Mouse (Mus musculus) MEL (cell line): ENCODE data around the gene Slc2a3. TPM values are rescaled to one million over a fixed set of nuclear protein-coding genes. Genes with fewer than 3 reads are reported as not detected.
"Not testable (repeated sequence)": the region's sequence is repeated elsewhere in the genome, so short reads cannot be mapped to it uniquely, and the experiment has no call there.

Source experiments
- DNase-seq: peaks from one replicate; pipeline ENCODE4 v3.0.0; 2011; ENCODE audit warnings: low read depth, low spot score
- H3K27ac ChIP-seq: 2 replicates; pipeline ENCODE4 v1.5.1; 2012; ENCODE audit warnings: low read depth, mild to moderate bottlenecking, control low read depth, low read length, moderate library complexity; ENCODE audit not compliant: control insufficient read depth
- H3K27me3 ChIP-seq, 2 experiments: fragments of 150-350 bp in 1 of 2; sonication (generic) in 1 of 2; 2 replicates each; pipeline ENCODE4 v1.6.1; 2012; ENCODE audit warnings: low read length in 2 of 2, mild to moderate bottlenecking in 2 of 2, improper control_type of control experiment in 1 of 2, moderate library complexity in 1 of 2; ENCODE audit not compliant: insufficient read depth in 2 of 2, control insufficient read depth in 1 of 2
- H3K36me3 ChIP-seq, 2 experiments: 2 replicates each; pipeline ENCODE4 v1.6.1; 2012 to 2014; ENCODE audit warnings: low read length in 2 of 2, improper control_type of control experiment in 1 of 2, inconsistent platforms in 1 of 2, mild to moderate bottlenecking in 1 of 2; ENCODE audit not compliant: insufficient read depth in 2 of 2, control insufficient read depth in 1 of 2
- H3K4me1 ChIP-seq, 2 experiments: fragments of 150-350 bp in 1 of 2; sonication (generic) in 1 of 2; 2 replicates each; pipeline ENCODE4 v1.6.1; 2012; ENCODE audit warnings: low read length in 2 of 2, improper control_type of control experiment in 1 of 2, mild to moderate bottlenecking in 1 of 2; ENCODE audit not compliant: insufficient read depth in 2 of 2, control insufficient read depth in 1 of 2
- H3K4me3 ChIP-seq, 2 experiments: fragments of 150-350 bp in 1 of 2; sonication (generic) in 1 of 2; 2 replicates each; pipeline ENCODE4 v1.5.1; 2012; ENCODE audit warnings: low read depth in 2 of 2, low read length in 2 of 2, mild to moderate bottlenecking in 2 of 2, moderate library complexity in 2 of 2, control low read depth in 1 of 2, improper control_type of control experiment in 1 of 2; ENCODE audit not compliant: control insufficient read depth in 1 of 2, insufficient read depth in 1 of 2
- H3K79me2 ChIP-seq: 2 replicates; pipeline ENCODE4 v1.6.1; 2012; ENCODE audit warnings: mild to moderate bottlenecking, low read length, moderate library complexity; ENCODE audit not compliant: control insufficient read depth, poor library complexity, insufficient read depth
- H3K9ac ChIP-seq: 2 replicates; pipeline ENCODE4 v1.6.1; 2012; ENCODE audit warnings: low read depth, mild to moderate bottlenecking, control low read depth, low read length, moderate library complexity; ENCODE audit not compliant: control insufficient read depth, poor library complexity, severe bottlenecking
- H3K9me3 ChIP-seq: fragments of 150-350 bp; sonication (generic); replicated peaks from 2 replicates; pipeline ENCODE4 v1.6.1; 2012; ENCODE audit warnings: mild to moderate bottlenecking, low read length, improper control_type of control experiment, moderate library complexity; ENCODE audit not compliant: insufficient read depth
- CHD1 ChIP-seq: IDR thresholded peaks from 2 replicates; pipeline ENCODE4 v1.6.1; 2012; ENCODE audit warnings: low read depth, mild to moderate bottlenecking, inconsistent platforms, low read length, improper control_type of control experiment
- EP300 ChIP-seq, 2 experiments: IDR thresholded peaks; 2 replicates each; pipeline ENCODE4 v1.6.1; 2011; ENCODE audit warnings: improper control_type of control experiment in 2 of 2, low read length in 2 of 2, low read depth in 1 of 2, mild to moderate bottlenecking in 1 of 2
- ETS1 ChIP-seq: IDR thresholded peaks from 2 replicates; pipeline ENCODE4 v1.6.1; 2012; ENCODE audit warnings: low read depth, mild to moderate bottlenecking, inconsistent platforms, low read length, improper control_type of control experiment, moderate library complexity
- GABPA ChIP-seq: IDR thresholded peaks from 2 replicates; pipeline ENCODE4 v1.6.1; 2012; ENCODE audit warnings: low read depth, mild to moderate bottlenecking, inconsistent platforms, low read length, improper control_type of control experiment, moderate library complexity
- GATA1 ChIP-seq: IDR thresholded peaks from 2 replicates; pipeline ENCODE4 v1.6.1; 2011; ENCODE audit warnings: low read depth, low read length, improper control_type of control experiment
- HCFC1 ChIP-seq: IDR thresholded peaks from 2 replicates; pipeline ENCODE4 v1.6.1; 2012; ENCODE audit warnings: low read depth, mild to moderate bottlenecking, inconsistent platforms, low read length, improper control_type of control experiment, moderate library complexity
- MAZ ChIP-seq: IDR thresholded peaks from 2 replicates; pipeline ENCODE4 v1.6.1; 2012; ENCODE audit warnings: low read depth, mild to moderate bottlenecking, inconsistent platforms, low read length, improper control_type of control experiment
- MXI1 ChIP-seq: IDR thresholded peaks from 2 replicates; pipeline ENCODE4 v1.6.1; 2011; ENCODE audit warnings: mild to moderate bottlenecking, low read depth, low read length, improper control_type of control experiment
- MYB ChIP-seq: IDR thresholded peaks from 2 replicates; pipeline ENCODE4 v1.6.1; 2011; ENCODE audit warnings: mild to moderate bottlenecking, low read depth, low read length, improper control_type of control experiment
- MYC ChIP-seq: IDR thresholded peaks from 2 replicates; pipeline ENCODE4 v1.6.1; 2011; ENCODE audit warnings: low read depth, mild to moderate bottlenecking, low read length, improper control_type of control experiment, moderate library complexity
- NRF1 ChIP-seq: IDR thresholded peaks from 2 replicates; pipeline ENCODE4 v1.6.1; 2014; ENCODE audit warnings: low read depth, mild to moderate bottlenecking, inconsistent platforms, low read length, improper control_type of control experiment, moderate library complexity; ENCODE audit not compliant: poor library complexity, insufficient read depth, severe bottlenecking
- POLR2A ChIP-seq, 2 experiments: IDR thresholded peaks; 2 replicates each; pipeline ENCODE4 v1.6.1; 2011 to 2012; ENCODE audit warnings: low read length in 2 of 2, mild to moderate bottlenecking in 2 of 2, control low read depth in 1 of 2, improper control_type of control experiment in 1 of 2, low read depth in 1 of 2, moderate library complexity in 1 of 2; ENCODE audit not compliant: control insufficient read depth in 1 of 2, insufficient read depth in 1 of 2, poor library complexity in 1 of 2
- POLR2AphosphoS2 ChIP-seq: IDR thresholded peaks from 2 replicates; pipeline ENCODE4 v1.6.1; 2011; ENCODE audit warnings: low read length, improper control_type of control experiment
- SIN3A ChIP-seq: IDR thresholded peaks from 2 replicates; pipeline ENCODE4 v1.6.1; 2012; ENCODE audit warnings: low read length, improper control_type of control experiment, inconsistent platforms
- TBP ChIP-seq: IDR thresholded peaks from 2 replicates; pipeline ENCODE4 v1.8.0; 2011; ENCODE audit warnings: low read depth, low read length, improper control_type of control experiment
- TCF12 ChIP-seq: IDR thresholded peaks from 2 replicates; pipeline ENCODE4 v1.6.1; 2014; ENCODE audit warnings: low read depth, mild to moderate bottlenecking, inconsistent platforms, low read length, improper control_type of control experiment, moderate library complexity
- UBTF ChIP-seq: IDR thresholded peaks from 2 replicates; pipeline ENCODE4 v1.6.1; 2012; ENCODE audit warnings: low read depth, mild to moderate bottlenecking, inconsistent platforms, low read length, improper control_type of control experiment, moderate library complexity, borderline replicate concordance; ENCODE audit not compliant: insufficient read depth
- USF2 ChIP-seq, 2 experiments: IDR thresholded peaks; 2 replicates each; pipeline ENCODE4 v1.6.1; 2011 to 2012; ENCODE audit warnings: improper control_type of control experiment in 2 of 2, low read length in 2 of 2, borderline replicate concordance in 1 of 2, inconsistent platforms in 1 of 2, low read depth in 1 of 2, mild to moderate bottlenecking in 1 of 2; ENCODE audit not compliant: insufficient read depth in 1 of 2
- ZNF384 ChIP-seq: IDR thresholded peaks from 2 replicates; pipeline ENCODE4 v1.6.1; 2012; ENCODE audit warnings: low read depth, mild to moderate bottlenecking, inconsistent platforms, low read length, improper control_type of control experiment
- polyA plus RNA-seq, 2 experiments: library from polyadenylated mRNA; stranded (reverse) in 1 of 2; unstranded in 1 of 2; fragments of >175 nt in 1 of 2; fragments of >200 nt in 1 of 2; gene quantifications; 2 replicates each; pipeline versions ENCODE4 v1.2.1 to v1.2.4; 2012; ENCODE audit warnings: low replicate concordance in 2 of 2, low read depth in 1 of 2; ENCODE audit not compliant: insufficient read length in 2 of 2, insufficient read depth in 1 of 2, missing spikeins in 1 of 2
- total RNA-seq: library from RNA; depleted of rRNA; stranded (reverse); fragments of 300-350 nt; gene quantifications from 2 replicates; pipeline ENCODE4 v1.2.3, GENCODE M21; 2012

Gene Slc2a3
- total and polyA plus RNA-seq, 3 experiments = 78.4 to 93.4 TPM; not detected in 1

DNA sequence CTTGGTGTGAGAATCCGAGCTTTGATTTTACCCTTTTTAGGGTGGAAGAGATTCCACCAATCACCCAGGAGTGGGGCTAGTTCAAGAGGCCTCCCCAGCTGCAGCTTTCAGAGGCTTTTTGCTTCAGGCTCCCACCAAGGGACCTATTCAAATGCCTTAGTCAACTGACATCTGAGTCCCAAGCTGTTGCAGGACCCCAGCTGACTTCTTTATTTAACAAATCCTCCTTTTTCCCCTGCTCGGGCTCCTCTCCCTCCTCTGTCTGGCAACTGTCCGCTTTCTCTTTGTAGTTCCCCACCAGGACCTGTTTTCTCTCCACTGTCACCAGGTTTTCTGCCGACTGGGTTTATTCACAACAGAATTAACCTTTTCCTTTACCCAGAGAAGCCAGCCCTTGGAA lies 85.6 kb downstream of the Slc2a3 start:
- H3K79me2 ChIP-seq = no peaks in the 10 kb centered on the region
- no peak for DNase-seq
- H3K9me3 ChIP-seq = no peaks in the 10 kb centered on the region
- H3K27ac ChIP-seq = no peak overlapping the region
- no peak overlapping the region for H3K9ac ChIP-seq
- no peak overlapping the region for H3K4me3 ChIP-seq
- no peaks in the 10 kb centered on the region; a peak in 1 of 4 replicates for H3K36me3 ChIP-seq
- TF ChIP-seq EP300 (IDR thresholded peaks at IDR 0.05; ENCODE audit: low read depth in 1 of 2, low read length in 2 of 2) = no peak
- no peak for TF ChIP-seq MYC
- no peak for TF ChIP-seq GATA1
- no peak for TF ChIP-seq MYB
- no peak for TF ChIP-seq TCF12
- no peak for TF ChIP-seq POLR2A (IDR thresholded peaks at IDR 0.05; ENCODE audit: control insufficient read depth in 1 of 2, insufficient read depth in 1 of 2, low read depth in 1 of 2, low read length in 2 of 2, poor library complexity in 1 of 2)
- TF ChIP-seq NRF1 = no peak
- TF ChIP-seq GABPA = no peak
- TF ChIP-seq MXI1 = no peak
- TF ChIP-seq UBTF = no peak
- TF ChIP-seq CHD1 = no peak
- TF ChIP-seq HCFC1 = no peak
- TF ChIP-seq ZNF384 = no peak
- no peak for TF ChIP-seq TBP
- TF ChIP-seq POLR2AphosphoS2 = no peak
- no peak for TF ChIP-seq SIN3A
- TF ChIP-seq ETS1 = no peak
- TF ChIP-seq MAZ = no peak
- no peaks in the 10 kb centered on the region for H3K27me3 ChIP-seq
- peaks cover 0 to 3% of the 10 kb centered on the region in 2 experiments; a peak in 1 of 4 replicates for H3K4me1 ChIP-seq

DNA sequence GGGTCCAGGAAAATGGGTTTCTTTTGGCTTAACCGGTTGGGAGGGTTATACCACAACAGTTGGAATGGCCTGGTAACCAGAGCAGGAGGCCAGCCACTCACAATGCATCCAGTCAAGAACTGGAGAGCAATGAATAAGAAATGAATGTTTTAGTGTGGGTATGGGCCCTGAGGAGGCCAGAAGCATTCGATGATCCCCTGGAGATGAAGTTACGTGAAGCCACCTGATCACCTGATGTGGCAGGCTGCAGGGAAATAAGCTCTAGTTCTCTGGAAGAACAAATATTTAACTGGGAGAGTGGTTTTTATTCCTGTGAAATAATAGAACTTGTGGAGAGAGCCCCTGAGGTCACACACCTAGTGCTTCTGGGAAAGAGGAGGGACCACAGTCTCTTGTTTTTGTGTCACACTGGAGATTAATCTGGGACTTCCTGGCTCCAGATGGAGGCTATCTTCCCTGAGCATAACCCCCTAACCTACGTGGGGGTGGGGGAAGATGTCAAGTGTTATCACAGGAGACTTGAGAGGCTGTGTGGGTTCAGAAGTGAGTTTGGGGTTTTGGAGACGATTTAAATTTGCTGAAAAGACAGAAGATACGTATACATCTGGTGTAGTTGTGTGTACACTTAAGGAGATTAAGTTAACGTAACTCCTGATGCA lies 86.6 kb downstream of the Slc2a3 start:
- H3K4me1 ChIP-seq = peaks cover 0 to 3% of the 10 kb centered on the region in 2 experiments; a peak in 1 of 4 replicates
- H3K27me3 ChIP-seq = no peaks in the 10 kb centered on the region
- no peaks in the 10 kb centered on the region for H3K79me2 ChIP-seq
- no peak overlapping the region for H3K4me3 ChIP-seq
- H3K9me3 ChIP-seq = no peaks in the 10 kb centered on the region
- no peak overlapping the region for H3K27ac ChIP-seq
- no peak overlapping the region for H3K9ac ChIP-seq
- TF ChIP-seq USF2 (IDR thresholded peaks at IDR 0.05; ENCODE audit: borderline replicate concordance in 1 of 2, insufficient read depth in 1 of 2, low read depth in 1 of 2, low read length in 2 of 2) (no peak), GATA1 (peak; percentile 7; the same call in 1 of the 2 replicates)
- peak; percentile 24 for DNase-seq
- no peaks in the 10 kb centered on the region; a peak in 1 of 4 replicates for H3K36me3 ChIP-seq

DNA sequence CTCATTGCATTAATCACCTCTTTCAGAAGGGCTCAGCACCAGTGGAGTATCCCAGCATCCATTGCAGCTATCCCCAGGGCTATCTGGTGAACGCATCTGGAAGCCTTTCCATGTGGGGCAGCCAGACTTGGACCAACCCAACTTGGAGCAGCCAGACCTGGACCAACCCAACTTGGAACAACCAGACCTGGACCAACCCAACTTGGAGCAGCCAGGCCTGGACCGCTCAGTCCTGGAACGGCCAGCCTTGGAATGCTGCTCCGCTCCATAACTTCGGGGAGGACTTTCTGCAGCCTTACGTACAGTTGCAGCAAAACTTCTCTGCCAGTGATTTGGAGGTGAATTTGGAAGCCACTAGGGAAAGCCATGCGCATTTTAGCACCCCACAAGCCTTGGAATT lies 88.3 kb downstream of the Slc2a3 start:
- DNase-seq, H3K36me3 ChIP-seq, H3K79me2 ChIP-seq, H3K9me3 ChIP-seq, H3K27me3 ChIP-seq, H3K4me1 ChIP-seq, H3K4me3 ChIP-seq, H3K9ac ChIP-seq, H3K27ac ChIP-seq: not testable (repeated sequence)
